Mouse (Mus musculus) bone marrow, adult 2 months (tissue): ENCODE data around the gene Cpeb1.

Experiments used
- CTCF ChIP-seq: fragments of 200-500 bp; IDR thresholded peaks from 2 replicates; pipeline ENCODE4 v1.5.1; 2011; ENCODE audit warnings: low read length, control low read depth; ENCODE audit not compliant: control insufficient read depth, insufficient read depth
- POLR2A ChIP-seq: fragments of 200-500 bp; IDR thresholded peaks from 2 replicates; pipeline ENCODE4 v1.6.1; 2011; ENCODE audit warnings: low read depth, mild to moderate bottlenecking, control low read depth, low read length, borderline replicate concordance; ENCODE audit not compliant: control insufficient read depth

DNA sequence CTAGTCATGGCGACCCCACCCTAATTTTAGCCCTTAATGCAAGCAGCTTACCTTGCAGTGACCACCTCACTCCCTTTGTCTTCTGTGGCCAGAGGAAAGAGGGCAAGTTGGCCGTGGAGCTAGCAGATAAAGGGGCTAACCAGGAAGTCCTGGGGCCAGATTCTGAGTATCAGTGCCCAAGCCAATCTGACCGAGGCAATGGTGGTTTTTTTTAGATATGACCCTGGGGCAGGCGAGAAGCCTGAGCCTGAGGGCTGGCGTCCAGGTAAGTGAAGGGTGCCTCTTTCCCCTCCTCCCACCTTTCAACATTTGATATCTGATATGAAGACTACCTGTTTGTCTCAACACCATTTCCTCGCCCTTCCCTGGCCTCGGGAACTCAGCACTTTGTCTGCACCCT is 42.9 kb upstream of the Cpeb1 start, which contains the start of gene BC048679:
- no peak for TF ChIP-seq POLR2A
- no peak for TF ChIP-seq CTCF
